Mouse (Mus musculus) C2C12 (cell line): ENCODE results near the gene Plpp7.

Source experiments
- CTCF ChIP-seq: IDR thresholded peaks from one replicate; pipeline ENCODE4 v1.5.1; 2011; ENCODE audit not compliant: control insufficient read depth, insufficient read depth, insufficient read length
- FOSL1 ChIP-seq: IDR thresholded peaks from one replicate; pipeline ENCODE4 v1.8.0; 2011; ENCODE audit warnings: mild to moderate bottlenecking, low read length; ENCODE audit not compliant: poor library complexity, insufficient read depth, severe bottlenecking

- TF ChIP-seq CTCF (no peak), FOSL1 (no peak)
Observed at GRCm38 (mm10) chr2:32115851-32116268, 20.5 kb downstream of the Plpp7 start.
